Mouse (Mus musculus): ENCODE measurements around the gene Foxk2.
"Not testable (repeated sequence)": the region's sequence is repeated elsewhere in the genome, so short reads cannot be mapped to it uniquely, and the experiment has no call there.

Foxk2 gene

GRCm38 (mm10) chr11:121278011-121278410 lies 18.2 kb downstream of the Foxk2 start:
- DNase-seq (ENCODE audit: low spot score in 2 of 2), result no peak

DNA sequence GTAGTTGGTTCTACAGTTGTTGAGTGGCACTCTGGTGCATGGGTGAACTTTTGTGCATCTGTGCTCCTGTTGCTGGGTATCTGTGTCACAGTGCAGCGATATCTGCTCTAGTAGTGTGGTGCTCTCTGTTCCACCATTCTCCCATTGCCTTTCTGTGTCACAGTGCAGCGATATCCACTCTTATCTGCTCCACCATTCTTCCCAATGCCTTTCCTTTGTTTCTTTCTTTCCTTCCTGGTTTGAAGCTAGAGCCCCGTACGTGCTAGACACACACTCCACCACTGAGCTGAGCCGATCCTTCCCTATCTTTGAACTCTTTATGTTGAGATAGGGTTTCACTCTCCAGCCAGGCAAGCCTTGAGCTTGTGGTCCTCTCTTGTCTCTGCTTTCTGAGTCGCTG lies 23.1 kb downstream of the Foxk2 start:
- no peak for DNase-seq (ENCODE audit: low spot score in 2 of 2)

DNA sequence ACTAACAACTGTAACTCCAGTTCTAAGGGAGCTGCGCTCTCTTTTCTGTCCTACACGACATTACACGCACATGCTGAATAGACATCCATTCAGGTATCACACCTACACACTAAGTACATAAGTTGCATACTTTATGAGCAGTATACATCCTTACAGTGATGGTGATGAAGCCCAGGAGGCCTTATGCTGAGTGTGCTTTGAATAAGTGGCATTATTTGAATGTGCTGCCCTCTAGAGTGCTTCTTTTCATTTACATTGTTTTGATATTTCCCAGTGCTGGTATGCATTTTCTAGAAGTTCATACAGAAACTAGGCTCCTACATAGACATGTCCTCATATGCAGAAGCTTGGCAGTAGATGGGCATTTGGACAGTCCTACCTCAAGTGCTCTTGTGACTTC lies 30.1 kb downstream of the Foxk2 start:
- no peak for DNase-seq (ENCODE audit: low spot score in 2 of 2)

DNA sequence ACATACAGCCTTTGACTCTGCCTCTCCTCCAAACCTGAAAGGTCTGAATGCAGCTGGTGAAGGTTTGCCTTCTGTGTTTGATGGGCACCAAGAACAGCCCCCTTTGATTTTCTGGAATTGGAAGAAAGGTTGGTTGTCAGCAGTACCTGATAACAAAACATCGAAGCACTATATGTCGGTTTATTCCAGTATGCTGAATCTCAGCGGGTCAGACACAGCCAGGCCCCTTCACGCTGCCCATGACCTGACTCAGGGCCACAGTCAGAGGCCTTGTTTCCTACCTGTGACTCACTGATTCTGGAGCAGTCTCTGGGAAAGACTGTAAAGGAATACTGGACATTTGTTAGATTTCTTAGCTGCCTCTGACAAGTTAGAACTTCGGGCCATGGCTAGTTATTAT lies 35.0 kb downstream of the Foxk2 start:
- DNase-seq (ENCODE audit: low spot score in 2 of 2), result no peak

- DNase-seq (ENCODE audit: low spot score in 2 of 2), result no peak
Measured at GRCm38 (mm10) chr11:121298493-121298892, 38.7 kb downstream of the Foxk2 start.

DNA sequence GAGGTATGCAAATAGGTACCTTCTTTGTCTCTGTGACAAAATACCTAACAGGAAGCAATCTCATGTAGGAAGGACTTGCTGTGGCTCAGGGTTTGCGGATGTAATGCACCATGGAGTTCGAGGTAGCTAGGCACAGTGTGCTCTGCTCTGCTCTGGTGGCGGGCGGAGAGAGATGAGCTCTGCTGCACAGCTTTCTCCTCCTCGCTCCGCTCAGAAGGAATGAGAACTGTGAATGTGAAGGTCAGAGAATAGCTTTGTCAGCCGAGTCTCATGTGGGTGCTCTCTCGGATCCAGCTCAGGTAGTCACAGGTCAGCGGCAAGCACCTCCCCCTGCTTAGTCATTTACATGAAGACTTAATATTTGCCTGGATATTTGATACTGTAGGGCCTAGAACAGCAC lies 40.5 kb downstream of the Foxk2 start:
- no peak for DNase-seq (ENCODE audit: low spot score in 2 of 2)

DNA sequence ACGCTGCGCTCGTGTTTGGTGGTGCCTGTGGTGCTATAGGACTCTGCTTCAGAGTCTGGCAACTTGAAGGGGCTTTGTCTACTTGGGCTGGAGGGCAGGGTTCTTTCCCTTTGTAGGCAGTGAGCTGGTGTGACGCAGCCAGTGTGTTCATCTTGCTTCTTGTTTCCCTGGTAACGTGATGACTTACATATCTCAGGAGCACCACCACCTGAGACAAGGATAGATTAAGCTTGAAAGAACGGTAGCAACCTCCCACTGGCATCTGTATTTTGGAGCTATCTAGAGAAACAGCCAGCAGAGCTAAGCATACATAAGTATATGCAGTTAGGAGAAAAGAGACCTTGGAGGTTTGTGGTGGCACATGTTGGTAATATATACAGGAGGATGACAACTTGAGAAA lies 45.6 kb downstream of the Foxk2 start:
- no peak for DNase-seq (ENCODE audit: low spot score in 2 of 2)

DNA sequence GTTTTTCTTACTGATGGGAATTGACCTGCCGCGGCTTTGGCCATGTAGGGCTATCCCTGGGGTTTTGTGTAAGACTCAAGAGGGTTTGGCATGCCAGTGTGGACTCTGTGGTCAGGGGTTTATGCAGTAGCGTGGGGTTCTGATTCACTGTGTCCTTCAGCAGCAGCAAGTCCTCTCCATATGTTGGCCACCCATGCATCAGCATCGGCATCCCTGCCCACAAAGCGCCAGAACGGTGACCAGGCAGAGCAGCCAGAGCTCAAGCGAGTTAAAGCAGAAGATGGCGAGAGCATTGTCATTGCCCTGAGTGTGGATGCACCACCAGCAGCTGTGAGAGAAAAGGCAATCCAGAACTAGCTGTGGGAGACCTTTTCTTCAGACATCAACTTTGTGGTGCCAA lies 46.8 kb downstream of the Foxk2 start:
- DNase-seq (ENCODE audit: low spot score in 2 of 2), result no peak

GRCm38 (mm10) chr11:121307712-121308111 lies 47.9 kb downstream of the Foxk2 start:
- not testable (repeated sequence) for DNase-seq (ENCODE audit: low spot score in 2 of 2)

DNA sequence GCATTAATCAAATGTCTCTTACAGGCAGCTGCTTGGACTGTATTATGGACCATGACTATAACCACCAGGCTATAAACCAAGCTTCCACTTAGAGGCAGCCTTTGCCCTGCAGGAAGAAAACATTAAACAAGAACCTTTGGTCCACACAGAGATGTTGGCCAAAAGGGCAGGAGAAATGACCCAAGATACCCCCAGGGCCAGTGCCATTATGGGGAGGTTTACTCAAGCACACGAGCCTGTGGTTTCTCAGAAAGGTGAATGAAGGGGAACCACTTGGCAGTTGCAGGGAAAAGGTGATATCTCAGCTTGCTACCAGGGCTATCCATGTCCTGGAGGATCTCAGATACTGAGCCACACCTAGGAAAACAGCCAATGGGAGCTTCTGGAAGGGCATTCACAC lies 66.2 kb downstream of the Foxk2 start:
- DNase-seq (ENCODE audit: low spot score in 2 of 2), result no peak

DNA sequence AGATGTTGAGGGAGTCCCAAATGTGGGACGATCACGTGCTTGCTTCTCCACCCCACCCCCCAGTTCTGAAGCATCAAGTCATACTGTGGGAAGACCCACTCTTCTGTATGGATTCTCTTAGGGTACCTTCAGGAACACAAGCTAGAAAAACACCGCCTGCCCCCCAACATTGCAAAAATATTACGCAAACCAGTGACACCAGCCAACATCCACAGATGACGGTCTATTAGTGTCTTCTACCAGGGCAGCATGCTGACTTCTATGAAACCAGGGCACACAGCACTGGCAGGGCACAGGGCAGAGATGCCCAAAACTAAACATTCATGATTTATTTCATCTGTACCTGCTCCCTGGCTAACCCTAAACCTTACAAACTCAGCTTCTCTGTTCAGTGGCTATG lies 66.9 kb downstream of the Foxk2 start:
- DNase-seq (ENCODE audit: low spot score in 2 of 2), result no peak

DNA sequence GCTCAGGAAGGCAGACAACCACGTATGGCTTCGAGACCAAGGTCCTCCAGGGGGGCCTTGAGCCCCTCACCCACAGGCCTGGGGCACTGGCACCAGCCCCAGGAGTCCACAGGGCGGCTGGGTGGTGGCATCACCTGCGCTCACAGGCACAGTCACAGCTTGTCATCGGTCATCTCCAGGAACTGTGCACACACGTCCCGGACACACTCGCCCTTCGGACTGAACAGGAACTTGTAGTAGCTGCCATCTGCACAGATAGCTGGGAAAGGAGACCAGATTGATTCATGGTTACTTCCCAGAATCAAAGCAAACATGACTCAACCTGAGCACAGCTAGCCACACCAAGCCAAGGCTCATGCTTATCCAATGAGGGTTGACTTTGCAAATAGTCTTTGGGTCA lies 68.4 kb downstream of the Foxk2 start:
- no peak for DNase-seq (ENCODE audit: low spot score in 2 of 2)

- no peak for DNase-seq (ENCODE audit: low spot score in 2 of 2)
Measured at GRCm38 (mm10) chr11:121328619-121329018, 68.8 kb downstream of the Foxk2 start.

DNA sequence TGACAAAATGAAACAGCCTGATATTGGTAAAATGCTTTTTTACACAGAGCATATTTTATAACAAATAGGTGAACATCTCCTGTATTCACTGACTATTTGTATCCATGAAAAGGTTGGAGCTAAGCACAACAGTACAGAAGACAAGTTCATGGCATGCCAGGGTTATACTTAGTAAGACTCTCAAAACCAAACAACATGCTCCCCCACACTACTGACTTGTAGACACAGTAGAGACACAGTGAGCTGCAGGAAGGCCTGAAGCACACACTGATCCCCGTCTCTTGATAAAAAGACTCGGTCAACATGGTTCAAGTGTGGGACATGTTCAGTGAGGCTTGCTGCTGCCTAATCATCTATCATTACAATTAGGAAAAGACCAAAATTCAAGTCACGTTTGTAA lies 71.9 kb downstream of the Foxk2 start:
- DNase-seq (ENCODE audit: low spot score in 2 of 2), result no peak

DNA sequence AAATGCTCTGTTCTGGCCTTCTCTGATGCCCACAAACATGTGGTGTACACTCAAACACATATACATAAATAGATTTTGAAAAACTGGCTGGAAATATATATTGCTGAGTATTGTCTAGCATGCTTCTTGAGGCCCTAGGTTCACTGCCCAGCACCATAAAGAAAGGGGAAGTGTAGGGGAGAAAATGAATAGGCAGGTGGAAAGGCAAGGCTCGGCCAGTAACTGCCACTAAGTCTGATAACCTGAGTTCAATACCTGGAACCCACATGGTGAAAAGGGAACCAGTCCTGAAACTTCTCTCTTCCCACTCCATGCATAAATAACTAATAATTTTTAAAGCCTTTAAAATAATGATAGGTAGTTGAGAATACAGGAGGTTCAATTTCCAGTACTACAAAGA lies 79.9 kb downstream of the Foxk2 start:
- no peak for DNase-seq (ENCODE audit: low spot score in 2 of 2)

DNA sequence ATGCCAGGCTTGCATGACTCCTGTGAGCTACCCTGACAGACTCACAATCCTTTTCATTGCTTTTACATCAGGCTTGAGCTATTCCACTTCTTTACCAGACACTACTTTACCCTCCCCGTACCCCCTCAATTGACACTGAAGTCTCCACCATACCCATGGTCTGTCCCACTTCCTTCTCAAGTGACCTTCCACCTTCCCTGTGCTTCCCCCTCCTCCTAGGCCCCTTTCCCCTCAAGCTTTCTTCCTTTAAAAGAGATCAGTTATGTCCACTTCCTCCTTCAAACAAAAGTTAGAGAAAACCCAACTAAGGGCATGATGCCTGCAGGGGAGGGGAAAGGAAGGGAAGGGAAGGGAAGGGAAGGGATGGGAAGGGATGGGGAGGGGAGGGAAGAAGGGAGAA lies 80.5 kb downstream of the Foxk2 start:
- no peak for DNase-seq (ENCODE audit: low spot score in 2 of 2)

DNA sequence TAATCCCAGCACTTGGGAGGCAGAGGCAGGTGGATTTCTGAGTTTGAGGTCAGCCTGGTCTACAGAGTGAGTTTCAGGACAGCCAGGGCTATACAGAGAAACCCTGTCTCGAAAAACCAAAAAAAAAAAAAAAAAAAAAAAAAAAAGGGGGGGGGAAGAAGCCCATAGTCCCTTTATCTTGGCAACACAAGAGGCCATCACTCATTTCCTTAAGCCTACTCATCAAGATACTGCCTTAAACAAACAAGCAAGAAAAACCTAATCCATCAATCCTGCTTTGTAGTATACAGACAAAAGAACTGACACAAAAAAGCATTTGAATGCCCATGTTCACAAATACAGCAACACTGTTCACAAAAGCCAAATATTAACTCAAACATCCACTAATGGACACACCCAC lies 82.6 kb downstream of the Foxk2 start:
- DNase-seq (ENCODE audit: low spot score in 2 of 2), result not testable (repeated sequence)

DNA sequence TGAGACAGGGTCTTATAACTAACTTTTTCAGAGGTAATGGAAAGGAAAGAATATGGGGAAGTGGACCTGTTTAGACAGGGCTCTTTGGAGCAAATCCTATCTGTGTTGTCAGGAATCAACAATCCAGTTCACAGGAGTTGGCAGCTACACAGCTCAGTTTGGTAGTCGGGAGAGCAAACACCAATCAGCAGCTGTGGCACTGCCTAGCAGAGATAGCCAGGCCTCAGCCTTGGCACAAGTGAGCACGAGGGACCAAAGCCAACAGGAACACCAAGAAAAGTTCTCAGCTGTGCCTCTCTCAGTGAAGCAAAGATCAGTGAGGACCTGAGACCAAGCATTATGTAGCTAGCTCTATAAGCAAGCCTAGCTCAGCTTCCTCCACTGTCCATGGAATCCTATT lies 87.2 kb downstream of the Foxk2 start:
- DNase-seq (ENCODE audit: low spot score in 2 of 2), result no peak

DNA sequence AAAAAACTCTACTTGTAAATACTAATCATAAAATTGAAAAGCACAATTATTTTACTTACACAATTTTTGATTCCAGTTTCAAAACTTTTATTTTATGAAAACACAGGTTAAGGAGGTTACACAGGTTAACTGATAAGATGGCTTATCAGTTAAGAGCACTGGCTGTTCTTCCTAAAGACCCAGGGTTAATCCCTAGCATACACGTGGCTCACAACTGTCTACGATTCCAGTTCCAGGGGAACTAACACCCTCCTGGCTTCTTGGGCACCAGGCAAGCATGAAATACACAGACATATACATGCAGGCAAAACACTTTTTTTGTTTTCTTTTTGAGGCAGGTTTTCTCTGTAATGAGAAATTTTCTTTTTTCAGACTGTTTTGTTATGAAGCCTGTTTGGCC lies 88.4 kb downstream of the Foxk2 start:
- no peak for DNase-seq (ENCODE audit: low spot score in 2 of 2)

DNA sequence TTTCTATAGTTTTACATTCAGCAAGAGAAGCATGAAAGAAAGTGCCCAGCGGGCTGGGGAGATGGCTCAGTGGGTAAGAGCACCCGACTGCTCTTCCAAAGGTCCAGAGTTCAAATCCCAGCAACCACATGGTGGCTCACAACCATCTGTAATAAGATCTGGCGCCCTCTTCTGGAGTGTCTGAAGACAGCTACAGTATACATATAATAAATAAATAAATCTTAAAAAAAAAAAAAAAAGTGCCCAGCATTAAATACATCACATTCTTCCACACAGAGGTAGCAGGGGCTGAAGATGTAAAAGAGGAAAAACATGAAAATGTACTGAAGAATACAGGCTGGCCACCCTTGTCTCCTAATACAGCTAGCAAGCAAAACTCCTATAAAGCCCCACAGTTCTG lies 88.9 kb downstream of the Foxk2 start:
- DNase-seq (ENCODE audit: low spot score in 2 of 2), result not testable (repeated sequence)

DNA sequence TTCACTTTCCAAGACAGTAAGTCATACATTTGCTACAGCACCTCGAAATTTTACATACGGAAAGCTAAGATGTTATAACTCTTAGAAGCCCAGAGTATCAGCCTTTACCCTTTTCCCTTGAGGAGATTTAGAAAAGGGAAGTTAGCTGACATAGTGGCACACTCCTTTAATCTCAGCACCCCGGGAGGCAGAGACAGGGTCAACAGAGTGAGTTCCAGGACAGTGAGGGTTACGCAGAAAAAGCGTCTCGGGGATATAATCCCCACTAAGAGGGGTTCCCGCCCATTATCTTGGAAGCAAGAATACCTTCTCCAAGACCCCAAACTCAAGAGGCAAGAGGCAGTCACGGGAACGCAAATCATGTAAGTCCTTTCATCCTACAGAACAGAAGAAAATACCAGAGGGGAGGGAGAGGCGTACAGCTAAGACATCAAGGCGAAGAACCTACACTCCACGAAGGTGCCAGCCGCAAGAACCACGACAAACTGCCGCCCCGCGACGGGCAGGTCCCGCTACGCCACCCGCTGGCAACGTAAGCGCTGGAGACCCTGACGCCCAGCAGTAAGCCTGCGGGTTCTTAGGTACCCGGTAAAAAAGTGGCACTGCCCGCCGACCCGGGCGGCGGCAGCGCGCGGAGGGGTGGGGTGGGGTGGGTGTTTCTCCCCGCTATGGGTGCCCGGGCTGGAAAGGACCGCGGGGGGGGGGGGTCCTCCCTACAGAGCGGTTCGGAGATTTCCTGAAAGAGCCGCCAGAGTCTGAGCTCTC lies 93.7 kb downstream of the Foxk2 start:
- peak; percentile 63 to 70 for DNase-seq (ENCODE audit: low spot score in 2 of 2)

GRCm38 (mm10) chr11:121354091-121354707 lies 94.4 kb downstream of the Foxk2 start, which contains the start of gene Wdr45b:
TSS of gene Wdr45b (minus strand) at chr11:121354445.
- peak; percentile 95 to 97 for DNase-seq (ENCODE audit: low spot score in 2 of 2)

Data from natural killer cell, adult 2 months (primary cell).